Mouse (Mus musculus) brain, embryonic 14.5 days (tissue): Measurements from ENCODE around the gene Lrig2.

Source experiments
- CTCF ChIP-seq: fragments of 200-500 bp; IDR thresholded peaks from 2 replicates; pipeline ENCODE4 v1.5.1; 2012; ENCODE audit warnings: inconsistent platforms, mild to moderate bottlenecking, moderate library complexity, borderline replicate concordance; ENCODE audit not compliant: insufficient read depth, insufficient read length; ENCODE audit errors: extremely low read depth
- POLR2A ChIP-seq: fragments of 200-500 bp; IDR thresholded peaks from 2 replicates; pipeline ENCODE4 v1.6.1; 2012; ENCODE audit warnings: mild to moderate bottlenecking, inconsistent platforms, borderline replicate concordance; ENCODE audit not compliant: poor library complexity, insufficient read depth, insufficient read length, severe bottlenecking; ENCODE audit errors: extremely low read depth

GRCm38 (mm10) chr3:104401176-104401575, 110.5 kb downstream of the Lrig2 start:
- TF ChIP-seq CTCF (no peak), POLR2A (no peak)
